Mouse (Mus musculus): ENCODE measurements around the gene Eif4enif1. TPM values are rescaled to one million over a fixed set of nuclear protein-coding genes. Genes with fewer than 3 reads are reported as not detected.
A peak's percentile ranks its signal among the peaks of the same experiment; 100 is the strongest.
"Not testable (repeated sequence)": the region's sequence is repeated elsewhere in the genome, so short reads cannot be mapped to it uniquely, and the experiment has no call there.

The Eif4enif1 gene
- polyA plus RNA-seq (2014; fragmentation: Nextera tagmentation; extraction: Ambion mirVana): 55.8 and 69.4 TPM in 2 replicates

DNA sequence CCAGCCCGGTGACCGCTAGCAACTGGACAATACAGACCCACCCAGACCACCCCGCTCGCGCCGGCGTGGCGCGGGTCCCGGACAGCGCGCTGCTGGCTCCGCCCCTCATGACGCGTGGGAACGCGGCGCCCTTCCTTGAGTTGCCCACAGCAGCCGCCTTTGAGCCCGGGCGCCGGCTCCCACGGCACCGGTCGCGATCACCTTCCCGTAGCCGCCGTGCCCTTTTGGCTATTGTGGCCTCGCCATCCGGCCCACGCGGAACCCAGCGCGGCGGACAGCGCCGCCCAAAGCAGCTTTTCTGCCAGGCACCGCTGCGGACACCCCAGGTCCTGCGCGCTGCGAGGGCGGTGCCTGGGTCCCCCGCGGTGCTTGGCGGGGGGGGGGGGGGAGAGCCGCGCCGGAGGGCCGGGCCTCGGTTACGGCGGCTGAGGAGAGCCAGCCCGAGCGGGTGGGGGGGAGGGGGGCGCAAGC lies at the start of gene Eif4enif1:
Gene Eif4enif1, plus strand, starts transcription at position 162 of the 471 bp plus-strand sequence.
- Histone ChIP-seq H3K36me3 (ENCODE audit: control insufficient read depth, insufficient read depth, low read length) (peaks cover 2% of the 10 kb centered on the region; the same call in 1 of the 2 replicates), H3K9me3 (ENCODE audit: control insufficient read depth, low read length) (no peaks in the 10 kb centered on the region), H3K4me3 (ENCODE audit: low read depth, low read length) (peak within 1 kb of the TSS; percentile 35), H3K4me1 (replicated peaks; ENCODE audit: control insufficient read depth, insufficient read depth, low read length) (no peaks in the 10 kb centered on the region), H3K27me3 (ENCODE audit: control insufficient read depth, insufficient read depth, low read length) (no peaks in the 10 kb centered on the region), H3K9ac (ENCODE audit: low read depth, low read length) (peak within 1 kb of the TSS; percentile 16), H3K27ac (ENCODE audit: low read depth, low read length) (peak within 1 kb of the TSS; percentile 7), H3K4me2 (replicated peaks; ENCODE audit: low read depth, low read length) (peak within 1 kb of the TSS; percentile 27)
- WGBS: 0% methylated on average over 38 of the region's 57 CpGs
- ATAC-seq (ENCODE audit: low FRiP score): peak; percentile 69
- peak; percentile 94 for DNase-seq (ENCODE audit: low spot score)

DNA sequence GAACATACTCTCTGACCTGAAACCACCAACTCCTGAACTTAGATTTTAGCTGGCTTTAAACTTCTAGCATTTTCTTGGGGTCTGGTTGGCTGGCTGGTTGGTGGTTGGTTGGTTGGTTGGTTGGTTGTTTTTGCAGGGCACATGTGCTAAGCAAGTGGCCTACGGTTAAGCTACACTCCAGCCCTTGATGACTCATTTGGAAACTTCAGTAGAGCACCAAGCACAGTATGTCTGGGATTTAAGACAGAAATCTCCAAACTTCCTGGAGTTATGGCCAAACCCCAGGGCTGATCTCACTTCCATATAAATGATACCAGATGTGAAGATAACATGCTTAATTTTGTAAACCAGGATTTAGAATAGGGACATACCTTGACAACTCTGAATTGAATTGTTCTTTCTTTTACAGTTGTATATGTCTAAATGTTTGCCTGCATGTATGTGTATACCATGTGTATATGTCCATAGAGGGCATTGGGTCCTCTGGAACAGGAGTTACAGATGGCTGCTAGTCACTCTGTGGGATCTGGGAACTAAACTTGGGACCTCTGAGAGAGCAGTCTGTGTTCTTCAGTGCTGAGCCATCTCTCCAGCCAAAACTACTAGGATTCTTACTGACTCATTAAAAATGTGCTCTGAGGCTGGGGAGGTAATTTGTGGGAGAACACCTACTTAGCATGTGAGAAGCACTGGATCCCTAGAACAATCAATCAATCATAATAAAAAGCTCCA lies 48.4 kb upstream of the Eif4enif1 start:
- not testable (repeated sequence) for H3K27ac ChIP-seq (ENCODE audit: low read depth, low read length); H3K36me3 ChIP-seq (ENCODE audit: control insufficient read depth, insufficient read depth, low read length); H3K4me2 ChIP-seq (replicated peaks; ENCODE audit: low read depth, low read length); H3K27me3 ChIP-seq (ENCODE audit: control insufficient read depth, insufficient read depth, low read length); H3K9ac ChIP-seq (ENCODE audit: low read depth, low read length); H3K4me3 ChIP-seq (ENCODE audit: low read depth, low read length); H3K4me1 ChIP-seq (replicated peaks; ENCODE audit: control insufficient read depth, insufficient read depth, low read length)
- H3K9me3 ChIP-seq (ENCODE audit: control insufficient read depth, low read length): peaks cover 14% of the 10 kb centered on the region; the same call in 1 of the 2 replicates
- WGBS: 84% methylated on average over 1 of the region's 1 CpGs
- ATAC-seq (ENCODE audit: low FRiP score) (peak; percentile 41), DNase-seq (ENCODE audit: low spot score) (peak; percentile 18)

DNA sequence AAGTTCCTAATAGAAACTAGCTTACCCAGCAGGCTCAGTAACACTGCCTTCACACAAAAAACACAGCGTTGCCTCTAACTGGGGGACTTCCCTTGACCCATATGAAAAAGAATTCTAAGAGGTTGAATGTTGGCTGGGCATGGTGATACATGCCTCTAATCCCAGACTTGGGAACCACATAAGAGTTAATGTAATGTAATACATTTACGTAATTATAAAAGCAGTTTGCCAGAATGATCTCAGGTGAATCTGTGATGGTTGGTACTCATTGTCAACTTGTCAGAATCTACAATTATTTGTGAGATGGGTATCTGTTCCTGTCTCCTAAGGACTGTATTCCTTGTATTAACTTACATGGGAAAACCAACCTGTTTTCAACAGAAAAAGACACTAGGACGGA lies 45.2 kb upstream of the Eif4enif1 start:
- not testable (repeated sequence) for H3K9ac ChIP-seq (ENCODE audit: low read depth, low read length); DNase-seq (ENCODE audit: low spot score); H3K36me3 ChIP-seq (ENCODE audit: control insufficient read depth, insufficient read depth, low read length); H3K27ac ChIP-seq (ENCODE audit: low read depth, low read length); H3K27me3 ChIP-seq (ENCODE audit: control insufficient read depth, insufficient read depth, low read length); H3K4me2 ChIP-seq (replicated peaks; ENCODE audit: low read depth, low read length); H3K4me3 ChIP-seq (ENCODE audit: low read depth, low read length); H3K4me1 ChIP-seq (replicated peaks; ENCODE audit: control insufficient read depth, insufficient read depth, low read length)
- WGBS: 90% methylated on average over 1 of the region's 3 CpGs
- ATAC-seq (ENCODE audit: low FRiP score): 0 out of 2 replicates have a peak, but pooled peaks have one; percentile 6
- H3K9me3 ChIP-seq (ENCODE audit: control insufficient read depth, low read length): peaks cover 10% of the 10 kb centered on the region; the same call in 1 of the 2 replicates

DNA sequence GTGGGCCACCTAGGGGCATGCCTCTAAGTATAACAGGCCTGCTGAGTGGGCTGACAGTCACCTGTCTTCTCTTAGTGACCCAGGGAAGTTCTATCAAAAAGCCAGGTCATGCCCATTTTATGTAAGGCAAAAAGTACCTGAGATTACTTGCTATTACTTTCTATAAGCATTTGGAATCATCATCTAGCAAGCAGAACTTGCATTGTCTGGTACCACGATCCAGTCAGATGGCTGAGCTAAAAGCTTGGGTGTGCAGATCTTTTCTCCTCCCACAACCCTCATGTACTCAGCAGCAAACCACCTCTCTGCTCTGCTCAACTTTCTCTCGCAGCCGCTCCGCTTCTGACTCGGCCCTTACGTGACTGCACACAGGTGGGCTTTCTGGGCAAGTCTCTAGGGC lies 44.2 kb upstream of the Eif4enif1 start:
- H3K9ac ChIP-seq (ENCODE audit: low read depth, low read length); H3K4me2 ChIP-seq (replicated peaks; ENCODE audit: low read depth, low read length); H3K27me3 ChIP-seq (ENCODE audit: control insufficient read depth, insufficient read depth, low read length); H3K4me3 ChIP-seq (ENCODE audit: low read depth, low read length); H3K36me3 ChIP-seq (ENCODE audit: control insufficient read depth, insufficient read depth, low read length); DNase-seq (ENCODE audit: low spot score); H3K4me1 ChIP-seq (replicated peaks; ENCODE audit: control insufficient read depth, insufficient read depth, low read length); H3K27ac ChIP-seq (ENCODE audit: low read depth, low read length); ATAC-seq (ENCODE audit: low FRiP score): not testable (repeated sequence)
- WGBS: 95% methylated on average over 6 of the region's 6 CpGs
- peaks cover 14% of the 10 kb centered on the region; the same call in 1 of the 2 replicates for H3K9me3 ChIP-seq (ENCODE audit: control insufficient read depth, low read length)

DNA sequence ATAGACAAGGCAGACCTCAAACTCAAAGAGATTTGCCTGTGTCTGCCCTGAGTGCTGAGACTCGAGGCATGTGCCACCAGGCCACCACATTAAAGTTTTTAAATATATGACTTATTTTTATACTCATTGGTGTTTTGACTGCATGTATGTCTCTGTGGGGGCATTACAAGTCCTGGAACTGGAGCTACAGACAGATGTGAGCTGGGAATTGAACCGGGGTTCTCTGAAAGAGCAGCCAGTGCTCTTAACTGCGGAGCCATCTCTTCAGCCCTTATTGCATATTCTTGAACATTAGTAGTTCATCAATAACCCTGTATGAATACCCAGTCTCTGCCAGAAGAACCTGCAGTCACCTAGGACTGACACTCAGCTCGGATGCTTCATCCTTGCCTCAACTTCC lies 43.4 kb upstream of the Eif4enif1 start:
- H3K9me3 ChIP-seq (ENCODE audit: control insufficient read depth, low read length): peaks cover 10% of the 10 kb centered on the region; the same call in 1 of the 2 replicates
- not testable (repeated sequence) for H3K36me3 ChIP-seq (ENCODE audit: control insufficient read depth, insufficient read depth, low read length); ATAC-seq (ENCODE audit: low FRiP score); H3K9ac ChIP-seq (ENCODE audit: low read depth, low read length); H3K4me3 ChIP-seq (ENCODE audit: low read depth, low read length); H3K4me1 ChIP-seq (replicated peaks; ENCODE audit: control insufficient read depth, insufficient read depth, low read length); H3K4me2 ChIP-seq (replicated peaks; ENCODE audit: low read depth, low read length); DNase-seq (ENCODE audit: low spot score); H3K27ac ChIP-seq (ENCODE audit: low read depth, low read length); H3K27me3 ChIP-seq (ENCODE audit: control insufficient read depth, insufficient read depth, low read length)
- WGBS: 94% methylated on average over 4 of the region's 4 CpGs

DNA sequence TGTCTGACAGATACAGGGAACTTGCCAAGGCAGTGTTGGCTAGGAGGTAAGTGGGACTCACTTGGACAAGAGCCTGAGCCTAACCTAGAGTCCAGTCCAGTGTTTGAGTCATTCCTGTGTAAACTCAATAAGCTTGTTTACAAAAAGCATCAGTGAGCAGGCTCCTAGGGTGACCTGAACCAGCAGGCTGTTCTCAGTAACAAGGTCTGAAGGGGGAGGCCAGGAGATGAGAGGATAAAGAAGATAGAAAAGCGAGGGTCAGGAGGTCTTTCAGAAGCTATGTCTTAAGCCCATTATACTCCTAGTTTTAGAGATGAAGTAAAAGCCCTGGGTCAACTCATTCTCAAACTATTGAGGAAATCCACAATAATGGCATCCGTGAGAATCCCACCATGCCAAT lies 40.8 kb upstream of the Eif4enif1 start:
- not testable (repeated sequence) for H3K4me3 ChIP-seq (ENCODE audit: low read depth, low read length); H3K27me3 ChIP-seq (ENCODE audit: control insufficient read depth, insufficient read depth, low read length); H3K9ac ChIP-seq (ENCODE audit: low read depth, low read length); H3K36me3 ChIP-seq (ENCODE audit: control insufficient read depth, insufficient read depth, low read length); H3K4me1 ChIP-seq (replicated peaks; ENCODE audit: control insufficient read depth, insufficient read depth, low read length); H3K4me2 ChIP-seq (replicated peaks; ENCODE audit: low read depth, low read length); H3K27ac ChIP-seq (ENCODE audit: low read depth, low read length); DNase-seq (ENCODE audit: low spot score); H3K9me3 ChIP-seq (ENCODE audit: control insufficient read depth, low read length); ATAC-seq (ENCODE audit: low FRiP score)
- 67% methylated on average over 1 of the region's 2 CpGs for WGBS

DNA sequence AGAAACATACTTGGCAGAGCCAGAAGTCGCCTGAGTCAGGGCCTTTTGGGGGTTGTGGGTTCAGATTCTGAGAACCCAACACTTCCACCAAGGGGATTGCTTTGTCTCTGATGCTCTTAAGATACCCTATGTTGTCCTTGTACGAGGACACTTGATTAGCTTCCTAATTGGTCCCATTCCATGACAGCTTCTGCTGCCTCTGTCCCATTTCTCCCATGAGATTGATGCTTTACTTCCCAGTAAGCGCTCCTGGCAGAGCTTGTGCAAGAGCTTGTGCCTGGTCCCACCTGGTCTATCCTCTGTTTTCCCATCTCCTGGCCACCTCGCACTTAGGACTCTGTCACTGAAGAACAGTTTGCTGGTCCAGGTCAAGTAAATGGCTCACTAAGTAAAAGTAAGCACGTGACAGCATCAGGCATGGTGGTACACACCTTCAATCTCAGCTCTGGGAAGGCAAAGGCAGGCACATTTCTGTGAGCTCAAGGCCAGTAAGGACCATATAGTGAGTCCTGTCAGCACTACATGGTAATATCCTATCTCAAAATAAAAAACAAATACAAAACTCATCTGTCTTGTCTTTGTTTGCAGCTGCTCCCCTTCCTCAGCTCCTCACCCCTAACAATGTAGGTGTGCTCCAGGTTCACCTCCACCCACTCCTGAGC lies 39.8 kb upstream of the Eif4enif1 start:
- H3K4me2 ChIP-seq (replicated peaks; ENCODE audit: low read depth, low read length); H3K4me3 ChIP-seq (ENCODE audit: low read depth, low read length); H3K27ac ChIP-seq (ENCODE audit: low read depth, low read length); H3K4me1 ChIP-seq (replicated peaks; ENCODE audit: control insufficient read depth, insufficient read depth, low read length); H3K9me3 ChIP-seq (ENCODE audit: control insufficient read depth, low read length); H3K36me3 ChIP-seq (ENCODE audit: control insufficient read depth, insufficient read depth, low read length); DNase-seq (ENCODE audit: low spot score); H3K9ac ChIP-seq (ENCODE audit: low read depth, low read length); H3K27me3 ChIP-seq (ENCODE audit: control insufficient read depth, insufficient read depth, low read length): not testable (repeated sequence)
- peak; percentile 39 for ATAC-seq (ENCODE audit: low FRiP score)
- WGBS: 62% methylated on average over 5 of the region's 5 CpGs

DNA sequence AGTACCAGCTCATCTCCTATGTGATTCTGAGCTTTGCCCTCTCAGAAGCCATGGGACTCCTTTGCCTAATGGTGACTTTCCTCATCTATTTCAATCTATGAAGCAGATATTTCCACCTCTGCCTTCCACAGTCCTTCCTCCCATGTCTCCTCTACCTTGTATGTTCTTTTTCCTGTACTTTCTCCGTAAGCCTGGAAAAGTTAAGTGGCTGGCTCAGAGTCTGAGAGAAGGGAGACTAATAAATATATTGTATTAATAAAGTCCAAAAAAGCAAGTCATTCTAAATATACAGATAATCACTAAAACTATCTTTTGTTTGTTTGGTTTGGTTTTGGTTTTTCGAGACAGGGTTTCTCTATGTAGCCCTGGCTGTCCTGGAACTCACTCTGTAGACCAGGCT lies 39.1 kb upstream of the Eif4enif1 start:
- not testable (repeated sequence) for ATAC-seq (ENCODE audit: low FRiP score); DNase-seq (ENCODE audit: low spot score); H3K4me1 ChIP-seq (replicated peaks; ENCODE audit: control insufficient read depth, insufficient read depth, low read length); H3K9ac ChIP-seq (ENCODE audit: low read depth, low read length); H3K4me3 ChIP-seq (ENCODE audit: low read depth, low read length); H3K27ac ChIP-seq (ENCODE audit: low read depth, low read length); H3K27me3 ChIP-seq (ENCODE audit: control insufficient read depth, insufficient read depth, low read length); H3K36me3 ChIP-seq (ENCODE audit: control insufficient read depth, insufficient read depth, low read length); H3K9me3 ChIP-seq (ENCODE audit: control insufficient read depth, low read length); H3K4me2 ChIP-seq (replicated peaks; ENCODE audit: low read depth, low read length)
- WGBS: 92% methylated on average over 2 of the region's 2 CpGs
